Mouse (Mus musculus) embryonic facial prominence, embryonic 15.5 days (tissue): Measurements from ENCODE around the gene Areg. TPM values are rescaled to one million over a fixed set of nuclear protein-coding genes. Genes with fewer than 3 reads are reported as not detected.

ENCODE experiments used
- ATAC-seq: fragments of 200-750 bp; cut with Nextera tagmentation; 2 replicates; pipeline ENCODE4 v1.8.0; 2017; ENCODE audit warnings: low read depth, moderate TSS enrichment; ENCODE audit not compliant: insufficient number of reproducible peaks, low FRiP score, low TSS enrichment
- H3K27ac ChIP-seq: fragments of 300-500 bp; sonication (generic); replicated peaks from 2 replicates; pipeline ENCODE4 v1.5.1; 2015; ENCODE audit warnings: mild to moderate bottlenecking, inconsistent platforms
- H3K27me3 ChIP-seq: fragments of 300-500 bp; sonication (generic); 2 replicates; pipeline ENCODE4 v1.6.1; 2015; ENCODE audit warnings: inconsistent platforms
- H3K36me3 ChIP-seq: fragments of 300-500 bp; sonication (generic); 2 replicates; pipeline ENCODE4 v1.6.1; 2015; ENCODE audit warnings: mild to moderate bottlenecking, inconsistent platforms
- H3K4me1 ChIP-seq: fragments of 300-500 bp; sonication (generic); 2 replicates; pipeline ENCODE4 v1.6.1; 2015; ENCODE audit warnings: inconsistent platforms
- H3K4me2 ChIP-seq: fragments of 300-500 bp; sonication (generic); replicated peaks from 2 replicates; pipeline ENCODE4 v1.6.1; 2015; ENCODE audit warnings: mild to moderate bottlenecking, inconsistent platforms
- H3K4me3 ChIP-seq: fragments of 300-500 bp; sonication (generic); replicated peaks from 2 replicates; pipeline ENCODE4 v1.5.1; 2015; ENCODE audit warnings: mild to moderate bottlenecking, inconsistent platforms
- H3K9ac ChIP-seq: fragments of 300-500 bp; sonication (generic); 2 replicates; pipeline ENCODE4 v1.6.1; 2015; ENCODE audit warnings: inconsistent platforms
- H3K9me3 ChIP-seq: fragments of 300-500 bp; sonication (generic); replicated peaks from 2 replicates; pipeline ENCODE4 v1.6.1; 2016; ENCODE audit warnings: inconsistent platforms
- WGBS: fragments of 180-500 bp; shearing (Covaris S2); methylation state at CpG from one replicate; pipeline ENCODE4 v1.1.7; 2015; 5-methylcytosine and 5-hydroxymethylcytosine counted together
- polyA plus RNA-seq: library from polyadenylated mRNA; unstranded; fragments of >200 nt; fragmentation: Nextera tagmentation; extraction: Ambion mirVana; gene quantifications from 2 replicates; pipeline ENCODE4 v1.2.1, GENCODE M21; 2015

Areg gene
- 1.1 and 1.5 TPM in 2 replicates for polyA plus RNA-seq

GRCm38 (mm10) chr5:91139446-91139873, at the start of gene Areg:
Gene Areg, plus strand, starts transcription at chr5:91139599.
- Histone ChIP-seq H3K27me3 (peaks cover 27% of the 10 kb centered on the region), H3K4me1 (peaks cover 8% of the 10 kb centered on the region; the same call in 1 of the 2 replicates), H3K36me3 (no peaks in the 10 kb centered on the region), H3K27ac (no peak within 1 kb of the TSS), H3K4me3 (peak within 1 kb of the TSS; percentile 51), H3K9ac (0 out of 2 replicates have a peak within 1 kb of the TSS, but pooled peaks have one; percentile 9), H3K9me3 (no peaks in the 10 kb centered on the region), H3K4me2 (peak within 1 kb of the TSS; percentile 91)
- under 1% methylated on average over 44 of the region's 44 CpGs for WGBS
- peak; percentile 47; the same call in 1 of the 2 replicates for ATAC-seq

- H3K27me3 ChIP-seq, result no peaks in the 10 kb centered on the region
- ATAC-seq, result no peak
These were observed 49.1 kb upstream of the Areg start for GRCm38 (mm10) chr5:91090301-91090700.

GRCm38 (mm10) chr5:91097911-91098614, 41.3 kb upstream of the Areg start:
- Histone ChIP-seq H3K4me1 (no peaks in the 10 kb centered on the region), H3K4me2 (no peak overlapping the region), H3K9me3 (no peaks in the 10 kb centered on the region), H3K4me3 (no peak overlapping the region), H3K36me3 (no peaks in the 10 kb centered on the region), H3K27me3 (no peaks in the 10 kb centered on the region), H3K27ac (no peak overlapping the region), H3K9ac (no peak overlapping the region)
- WGBS, result 84% methylated on average over 10 of the region's 10 CpGs
- ATAC-seq, result no peak

More at GRCm38 (mm10) chr5:91090301-91090700, 49.1 kb upstream of the Areg start:
- Histone ChIP-seq H3K9ac (no peak overlapping the region), H3K36me3 (no peaks in the 10 kb centered on the region), H3K4me1 (no peaks in the 10 kb centered on the region), H3K4me2 (no peak overlapping the region), H3K4me3 (no peak overlapping the region), H3K27ac (no peak overlapping the region), H3K9me3 (no peaks in the 10 kb centered on the region)
- WGBS, result 79% methylated on average over 3 of the region's 3 CpGs

GRCm38 (mm10) chr5:91101742-91102141, 37.7 kb upstream of the Areg start:
- H3K36me3 ChIP-seq, result no peaks in the 10 kb centered on the region
- no peak overlapping the region for H3K27ac ChIP-seq
- H3K9ac ChIP-seq, result no peak overlapping the region
- 81% methylated on average over 5 of the region's 5 CpGs for WGBS
- no peak for ATAC-seq
- H3K4me3 ChIP-seq, result no peak overlapping the region
- no peaks in the 10 kb centered on the region for H3K4me1 ChIP-seq
- H3K27me3 ChIP-seq, result no peaks in the 10 kb centered on the region
- H3K9me3 ChIP-seq, result no peaks in the 10 kb centered on the region
- no peak overlapping the region for H3K4me2 ChIP-seq

GRCm38 (mm10) chr5:91103943-91104665, 35.3 kb upstream of the Areg start:
- WGBS, result 59% methylated on average over 7 of the region's 7 CpGs
- no peak overlapping the region for H3K9ac ChIP-seq
- ATAC-seq, result no peak; the same call in 1 of the 2 replicates
- no peak overlapping the region for H3K27ac ChIP-seq
- no peaks in the 10 kb centered on the region for H3K27me3 ChIP-seq
- no peak overlapping the region for H3K4me2 ChIP-seq
- H3K4me3 ChIP-seq, result no peak overlapping the region
- H3K9me3 ChIP-seq, result no peaks in the 10 kb centered on the region
- no peaks in the 10 kb centered on the region for H3K4me1 ChIP-seq
- no peaks in the 10 kb centered on the region for H3K36me3 ChIP-seq

GRCm38 (mm10) chr5:91106248-91106647, 33.2 kb upstream of the Areg start:
- Histone ChIP-seq H3K4me2 (no peak overlapping the region), H3K27ac (no peak overlapping the region), H3K9me3 (no peaks in the 10 kb centered on the region), H3K36me3 (no peaks in the 10 kb centered on the region), H3K4me3 (no peak overlapping the region), H3K9ac (no peak overlapping the region), H3K27me3 (no peaks in the 10 kb centered on the region), H3K4me1 (no peaks in the 10 kb centered on the region)
- no peak for ATAC-seq
- WGBS, result 72% methylated on average over 5 of the region's 5 CpGs

- no peak overlapping the region for H3K4me3 ChIP-seq
- H3K9ac ChIP-seq, result no peak overlapping the region
- H3K36me3 ChIP-seq, result no peaks in the 10 kb centered on the region
- H3K27ac ChIP-seq, result no peak overlapping the region
- H3K9me3 ChIP-seq, result no peaks in the 10 kb centered on the region
- H3K4me2 ChIP-seq, result no peak overlapping the region
- H3K27me3 ChIP-seq, result no peaks in the 10 kb centered on the region
- ATAC-seq, result no peak
- WGBS, result 68% methylated on average over 6 of the region's 6 CpGs
- H3K4me1 ChIP-seq, result no peaks in the 10 kb centered on the region
These were observed 29.3 kb upstream of the Areg start for GRCm38 (mm10) chr5:91110023-91110670.

GRCm38 (mm10) chr5:91111019-91111418, 28.4 kb upstream of the Areg start:
- 68% methylated on average over 8 of the region's 8 CpGs for WGBS
- Histone ChIP-seq H3K36me3 (no peaks in the 10 kb centered on the region), H3K9me3 (no peaks in the 10 kb centered on the region), H3K27ac (no peak overlapping the region), H3K4me1 (no peaks in the 10 kb centered on the region), H3K4me2 (no peak overlapping the region), H3K9ac (no peak overlapping the region), H3K27me3 (no peaks in the 10 kb centered on the region), H3K4me3 (no peak overlapping the region)
- ATAC-seq, result no peak

GRCm38 (mm10) chr5:91113967-91114366, 25.4 kb upstream of the Areg start:
- Histone ChIP-seq H3K27ac (no peak overlapping the region), H3K4me1 (no peaks in the 10 kb centered on the region), H3K36me3 (no peaks in the 10 kb centered on the region), H3K27me3 (no peaks in the 10 kb centered on the region), H3K4me3 (no peak overlapping the region), H3K4me2 (no peak overlapping the region), H3K9ac (no peak overlapping the region), H3K9me3 (no peaks in the 10 kb centered on the region)
- WGBS, result 52% methylated on average over 2 of the region's 2 CpGs
- no peak for ATAC-seq

- Histone ChIP-seq H3K9ac (no peak overlapping the region), H3K27ac (no peak overlapping the region), H3K4me3 (no peak overlapping the region), H3K4me2 (no peak overlapping the region), H3K9me3 (no peaks in the 10 kb centered on the region), H3K36me3 (no peaks in the 10 kb centered on the region), H3K4me1 (no peaks in the 10 kb centered on the region), H3K27me3 (no peaks in the 10 kb centered on the region)
- ATAC-seq, result no peak
- WGBS, result 76% methylated on average over 1 of the region's 1 CpGs
These were observed 24.8 kb upstream of the Areg start for GRCm38 (mm10) chr5:91114574-91114973.

GRCm38 (mm10) chr5:91118618-91119017, 20.8 kb upstream of the Areg start:
- ATAC-seq, result no peak
- H3K36me3 ChIP-seq, result no peaks in the 10 kb centered on the region

More at GRCm38 (mm10) chr5:91118618-91119017, 20.8 kb upstream of the Areg start:
- Histone ChIP-seq H3K9ac (no peak overlapping the region), H3K4me1 (no peaks in the 10 kb centered on the region), H3K27me3 (no peaks in the 10 kb centered on the region), H3K4me2 (no peak overlapping the region), H3K9me3 (no peaks in the 10 kb centered on the region), H3K4me3 (no peak overlapping the region), H3K27ac (no peak overlapping the region)
